Mouse (Mus musculus): ENCODE results near the gene Prkaa2. TPM values are rescaled to one million over a fixed set of nuclear protein-coding genes. Genes with fewer than 3 reads are reported as not detected.

Prkaa2 gene
- total RNA-seq (2021): 100 to 1,000 TPM; 127 to 129 TPM
- long read RNA-seq, experiment 1, full-length matches to known transcripts: 10 of 29 reads
- long read RNA-seq, experiment 1, partial matches to known transcripts: 2 of 29 reads
- long read RNA-seq, experiment 1, other reads (novel, unspliced or antisense): 17 of 29 reads
- long read RNA-seq, experiment 2, full-length matches to known transcripts: 10 of 34 reads
- long read RNA-seq, experiment 2, partial matches to known transcripts: 2 of 34 reads
- long read RNA-seq, experiment 2, other reads (novel, unspliced or antisense): 22 of 34 reads

- peak; percentile 64 to 66 for DNase-seq
- intact Hi-C loops (cut with DNase I): no loop called here
These were observed at the start of gene Prkaa2 for GRCm38 (mm10) chr4:105109199-105109989. Gene Prkaa2, minus strand, starts transcription at chr4:105109890.

GRCm38 (mm10) chr4:105159531-105159870, 49.8 kb upstream of the Prkaa2 start:
- intact Hi-C loops (cut with DNase I): loop anchor here (2.0 to 10.0 kb wide), 5 partner anchors 43 to 475 kb away; no protein-coding TSS in a partner anchor

GRCm38 (mm10) chr4:105158651-105159530, 49.2 kb upstream of the Prkaa2 start:
- DNase-seq: peak in 1 of 2 experiments; percentile 33
- intact Hi-C loops (cut with DNase I): loop anchor here (2.0 to 10.0 kb wide), 5 partner anchors 43 to 476 kb away; no protein-coding TSS in a partner anchor

More at GRCm38 (mm10) chr4:105159531-105159870, 49.8 kb upstream of the Prkaa2 start:
- no peak for DNase-seq

GRCm38 (mm10) chr4:105158169-105158555, 48.5 kb upstream of the Prkaa2 start:
- peak; percentile 73 to 75 for DNase-seq
- intact Hi-C loops (cut with DNase I): loop anchor here (2.0 to 10.0 kb wide), 5 partner anchors 44 to 477 kb away; no protein-coding TSS in a partner anchor

GRCm38 (mm10) chr4:105157276-105158168, 47.8 kb upstream of the Prkaa2 start, which contains the start of gene Plpp3:
Gene Plpp3, plus strand, starts transcription at chr4:105157347.
- intact Hi-C loops (cut with DNase I): loop anchor here (2.0 to 10.0 kb wide), 5 partner anchors 45 to 477 kb away; no protein-coding TSS in a partner anchor

GRCm38 (mm10) chr4:105156955-105157275, 47.2 kb upstream of the Prkaa2 start:
- intact Hi-C loops (cut with DNase I): loop anchor here (5.0 to 10.0 kb wide), 4 partner anchors 45 to 478 kb away; no protein-coding TSS in a partner anchor
- no peak for DNase-seq

More at GRCm38 (mm10) chr4:105157276-105158168, 47.8 kb upstream of the Prkaa2 start, which contains the start of gene Plpp3:
- DNase-seq: peak; percentile 81 to 82

- DNase-seq: no peak
- intact Hi-C loops (cut with DNase I): loop anchor here (5.0 to 10.0 kb wide), 4 partner anchors 46 to 479 kb away; no protein-coding TSS in a partner anchor
These were observed 46.6 kb upstream of the Prkaa2 start for GRCm38 (mm10) chr4:105156281-105156680.

GRCm38 (mm10) chr4:105153227-105153626, 43.5 kb upstream of the Prkaa2 start:
- intact Hi-C loops (cut with DNase I): loop anchor here (10.0 kb wide), 2 partner anchors 392 to 482 kb away; no protein-coding TSS in a partner anchor
- DNase-seq: no peak

- intact Hi-C loops (cut with DNase I): loop anchor here (10.0 kb wide), 2 partner anchors 393 to 483 kb away; no protein-coding TSS in a partner anchor
- DNase-seq: peak; percentile 50 to 70
These were observed 42.4 kb upstream of the Prkaa2 start for GRCm38 (mm10) chr4:105151911-105152690.

GRCm38 (mm10) chr4:105149492-105149891, 39.8 kb upstream of the Prkaa2 start:
- no peak for DNase-seq
- intact Hi-C loops (cut with DNase I): no loop called here

GRCm38 (mm10) chr4:105133350-105134050, 23.8 kb upstream of the Prkaa2 start:
- DNase-seq: no peak
- intact Hi-C loops (cut with DNase I): no loop called here

GRCm38 (mm10) chr4:105131756-105132314, 22.1 kb upstream of the Prkaa2 start:
- intact Hi-C loops (cut with DNase I): no loop called here
- DNase-seq: no peak

GRCm38 (mm10) chr4:105129212-105129611, 19.5 kb upstream of the Prkaa2 start:
- intact Hi-C loops (cut with DNase I): loop anchor here (10.0 kb wide), 1 partner anchor 54 kb away; no protein-coding TSS in a partner anchor

GRCm38 (mm10) chr4:105122429-105122828, 12.7 kb upstream of the Prkaa2 start:
- DNase-seq: peak; percentile 58 to 63
- intact Hi-C loops (cut with DNase I): loop anchor here (5.0 to 10.0 kb wide), 2 partner anchors 48 to 85 kb away; no protein-coding TSS in a partner anchor

More at GRCm38 (mm10) chr4:105129212-105129611, 19.5 kb upstream of the Prkaa2 start:
- DNase-seq: no peak

- intact Hi-C loops (cut with DNase I): loop anchor here (5.0 to 10.0 kb wide), 2 partner anchors 46 to 84 kb away; no protein-coding TSS in a partner anchor
- no peak for DNase-seq
These were observed 11.4 kb upstream of the Prkaa2 start for GRCm38 (mm10) chr4:105121081-105121480.

GRCm38 (mm10) chr4:105113468-105113867, 3.8 kb upstream of the Prkaa2 start:
- DNase-seq: no peak
- intact Hi-C loops (cut with DNase I): no loop called here

GRCm38 (mm10) chr4:105113042-105113441, 3.4 kb upstream of the Prkaa2 start:
- DNase-seq: no peak
- intact Hi-C loops (cut with DNase I): no loop called here

All from gastrocnemius, postnatal 36 days (tissue).